Comparison of ENCODE assay signal across 16 mouse cellular contexts in genomic region chr11:74445591-74445990, GRCm38 (mm10).
"Had no signal": no experiment of that assay in that cellular context is flagged by ENCODE, and none has a peak within 500 bp of the region (broad histone marks: within the 10 kb centered on the region; RNA-seq: fewer than 3 reads in every experiment).

No protein-coding gene starts in this region.

- H3K27ac ChIP-seq: neural tube, embryonic 13.5 days; neural tube, embryonic 15.5 days; stomach, embryonic 15.5 days; stomach, postnatal 0 days had no signal

- H3K4me2 ChIP-seq: neural tube, embryonic 13.5 days; neural tube, embryonic 15.5 days; stomach, embryonic 15.5 days had no signal

- H3K36me3 ChIP-seq: neural tube, embryonic 13.5 days; neural tube, embryonic 15.5 days; stomach, embryonic 15.5 days had no signal

- DNase-seq: retina, postnatal 1 day; right cerebral cortex, adult 18-20 months; right cerebral cortex, postnatal 14 days; right cerebral cortex, postnatal 25 days; right cerebral cortex, postnatal 4 days; spleen, adult 18-20 months; thymus, adult 18-20 months; thymus, adult 2 months; thymus, postnatal 14 days; thymus, postnatal 25 days; thymus, postnatal 36 days; thymus, postnatal 4 days had no signal

- H3K27me3 ChIP-seq: neural tube, embryonic 13.5 days; neural tube, embryonic 15.5 days; stomach, embryonic 15.5 days had no signal

- H3K9me3 ChIP-seq: neural tube, embryonic 13.5 days; neural tube, embryonic 15.5 days; stomach, embryonic 15.5 days had no signal

- H3K9ac ChIP-seq: neural tube, embryonic 13.5 days; neural tube, embryonic 15.5 days; stomach, embryonic 15.5 days had no signal

- H3K4me3 ChIP-seq: neural tube, embryonic 13.5 days; neural tube, embryonic 15.5 days; stomach, embryonic 15.5 days had no signal
